In genomic region chr8:86586642-86587041, GRCm38 (mm10) we compare ENCODE assay signal across 11 mouse cellular contexts. TPM values are rescaled to one million over a fixed set of nuclear protein-coding genes. Genes with fewer than 3 reads are reported as not detected.
DNase-seq lines count a peak whose midpoint lies in the region; ATAC-seq and TF ChIP-seq lines count a peak whose summit lies in the region.
"Had no signal": no experiment of that assay in that cellular context is flagged by ENCODE, and none has a peak within 500 bp of the region (broad histone marks: within the 10 kb centered on the region; RNA-seq: fewer than 3 reads in every experiment).

No protein-coding gene starts in this region.

- H3K9ac ChIP-seq in forebrain, embryonic 14.5 days (ENCODE audit: low read length), result no peak overlapping the region
- no peak overlapping the region for H3K9ac ChIP-seq in forebrain, embryonic 15.5 days (replicated peaks)
- H3K9ac ChIP-seq in stomach, postnatal 0 days (ENCODE audit: low read length), result no peak overlapping the region
- H3K9ac ChIP-seq: forebrain, embryonic 13.5 days; liver, embryonic 15.5 days had no signal

- no peaks in the 10 kb centered on the region for H3K36me3 ChIP-seq in forebrain, embryonic 14.5 days (ENCODE audit: control insufficient read depth, insufficient read depth, low read length)
- H3K36me3 ChIP-seq in forebrain, embryonic 15.5 days, result no peaks in the 10 kb centered on the region
- H3K36me3 ChIP-seq in stomach, postnatal 0 days (ENCODE audit: control insufficient read depth, insufficient read depth, low read length), result no peaks in the 10 kb centered on the region
- H3K36me3 ChIP-seq: liver, embryonic 15.5 days had no signal

- no peak overlapping the region for H3K4me2 ChIP-seq in forebrain, embryonic 14.5 days (ENCODE audit: low read length)
- H3K4me2 ChIP-seq in forebrain, embryonic 15.5 days (replicated peaks), result no peak overlapping the region
- H3K4me2 ChIP-seq in stomach, postnatal 0 days (replicated peaks; ENCODE audit: low read depth), result no peak overlapping the region
- H3K4me2 ChIP-seq: forebrain, embryonic 13.5 days; liver, embryonic 15.5 days had no signal

- H3K4me3 ChIP-seq in forebrain, embryonic 14.5 days (ENCODE audit: low read depth, low read length), result no peak overlapping the region
- no peak overlapping the region for H3K4me3 ChIP-seq in forebrain, embryonic 15.5 days
- H3K4me3 ChIP-seq in lung, adult 2 months (replicated peaks; ENCODE audit: extremely low read depth, low read depth, low read length), result no peak overlapping the region
- H3K4me3 ChIP-seq in stomach, postnatal 0 days (ENCODE audit: low read depth, low read length), result no peak overlapping the region
- H3K4me3 ChIP-seq: forebrain, embryonic 13.5 days; liver, embryonic 15.5 days had no signal

- H3K27me3 ChIP-seq in forebrain, embryonic 14.5 days (replicated peaks; ENCODE audit: control insufficient read depth, insufficient read depth, low read length), result no peaks in the 10 kb centered on the region
- no peaks in the 10 kb centered on the region for H3K27me3 ChIP-seq in forebrain, embryonic 15.5 days
- no peaks in the 10 kb centered on the region for H3K27me3 ChIP-seq in stomach, postnatal 0 days (ENCODE audit: control insufficient read depth, insufficient read depth, low read length)
- H3K27me3 ChIP-seq: forebrain, embryonic 13.5 days; liver, embryonic 15.5 days had no signal

- TF ChIP-seq CTCF in lung, adult 2 months (IDR thresholded peaks at IDR 0.05; ENCODE audit: insufficient read depth, low read length), result 0 out of 2 replicates have a peak, but pooled peaks have one; percentile 8
- TF ChIP-seq CTCF in stomach, postnatal 0 days (IDR thresholded peaks at IDR 0.05; ENCODE audit: low read depth), result peak; percentile 50

- no peak overlapping the region for H3K27ac ChIP-seq in forebrain, embryonic 14.5 days (ENCODE audit: low read depth, low read length)
- no peak overlapping the region for H3K27ac ChIP-seq in forebrain, embryonic 15.5 days (replicated peaks)
- no peak overlapping the region for H3K27ac ChIP-seq in stomach, postnatal 0 days (replicated peaks)
- H3K27ac ChIP-seq: forebrain, embryonic 13.5 days; liver, embryonic 15.5 days had no signal

- TF ChIP-seq EP300 in stomach, postnatal 0 days (optimal IDR thresholded peaks at IDR 0.05), result no peak

- WGBS in forebrain, embryonic 14.5 days, result 42% methylated on average over 6 of the region's 6 CpGs
- WGBS in forebrain, embryonic 15.5 days, result 44% methylated on average over 6 of the region's 6 CpGs
- 43% methylated on average over 6 of the region's 6 CpGs for WGBS in lung, adult 2 months
- 39% methylated on average over 6 of the region's 6 CpGs for WGBS in stomach, postnatal 0 days

- no peak for ATAC-seq in forebrain, embryonic 14.5 days
- ATAC-seq in forebrain, embryonic 15.5 days (replicated peaks), result no peak
- no peak for ATAC-seq in stomach, postnatal 0 days (ENCODE audit: low FRiP score, low TSS enrichment)
- no peak for ATAC-seq in erythroid progenitor cell, adult 5-6 weeks (replicated peaks; ENCODE audit: low FRiP score, poor library complexity, severe bottlenecking)
- ATAC-seq: forebrain, embryonic 13.5 days had no signal

- no peaks in the 10 kb centered on the region for H3K9me3 ChIP-seq in forebrain, embryonic 14.5 days (replicated peaks; ENCODE audit: control insufficient read depth, low read length)
- H3K9me3 ChIP-seq in forebrain, embryonic 15.5 days, result no peaks in the 10 kb centered on the region
- H3K9me3 ChIP-seq in stomach, postnatal 0 days (ENCODE audit: control insufficient read depth, low read length), result no peaks in the 10 kb centered on the region
- H3K9me3 ChIP-seq: forebrain, embryonic 13.5 days; liver, embryonic 15.5 days had no signal

- TF ChIP-seq POLR2A in lung, adult 2 months (IDR thresholded peaks at IDR 0.05; ENCODE audit: borderline replicate concordance, extremely low read depth, low read depth, low read length), result no peak

- peak; percentile 20 for DNase-seq in forebrain, embryonic 14.5 days (ENCODE audit: low spot score)
- DNase-seq in lung, adult 2 months, result no peak
- DNase-seq in lung, postnatal 4 days, result no peak
- peak; percentile 11 for DNase-seq in T-cell, adult 2 months (ENCODE audit: low spot score)
- DNase-seq in stomach, postnatal 0 days (ENCODE audit: low spot score), result no peak
- DNase-seq in spleen, postnatal 36 days (ENCODE audit: low spot score in 2 of 2), result no peak

- H3K4me1 ChIP-seq in forebrain, embryonic 14.5 days (ENCODE audit: control insufficient read depth, insufficient read depth, low read length), result no peaks in the 10 kb centered on the region
- no peaks in the 10 kb centered on the region for H3K4me1 ChIP-seq in forebrain, embryonic 15.5 days
- no peaks in the 10 kb centered on the region for H3K4me1 ChIP-seq in lung, adult 2 months (ENCODE audit: control insufficient read depth, insufficient read depth, low read length)
- no peaks in the 10 kb centered on the region for H3K4me1 ChIP-seq in stomach, postnatal 0 days (replicated peaks; ENCODE audit: control insufficient read depth, insufficient read depth)
- H3K4me1 ChIP-seq: forebrain, embryonic 13.5 days; liver, embryonic 15.5 days had no signal

RNA-seq across cellular contexts. Expression of gene Abcc12, which starts 6.2 kb away (rescaled TPM):
- 0.19 and 0.32 TPM in 2 replicates for polyA plus RNA-seq in forebrain, embryonic 14.5 days (2014; fragmentation: Nextera tagmentation; extraction: Ambion mirVana)
- polyA plus RNA-seq in forebrain, embryonic 15.5 days (2015; fragmentation: Nextera tagmentation; extraction: Ambion mirVana), result 0.18 and 0.23 TPM in 2 replicates
- 0.03 and 0.12 TPM in 2 replicates for polyA plus RNA-seq in lung, adult 2 months (2012; rRNA removed)
- polyA plus RNA-seq in stomach, postnatal 0 days (2015; fragmentation: Nextera tagmentation; extraction: Ambion mirVana), result 0.15 and 0.24 TPM in 2 replicates
- not detected in 2 replicates for total RNA-seq in erythroid progenitor cell, adult 5-6 weeks (2015; ENCODE audit: low replicate concordance)
- total RNA-seq in erythroid progenitor cell, adult 5-6 weeks (2017; ENCODE audit: low replicate concordance), result not detected in 2 replicates
- polyA plus RNA-seq: heart, postnatal 0 days; liver, embryonic 15.5 days had no signal

RNA-seq across cellular contexts. Expression of gene Lonp2, which starts 37.2 kb away (rescaled TPM):
- 83.3 and 85.3 TPM in 2 replicates for polyA plus RNA-seq in forebrain, embryonic 14.5 days (2014; fragmentation: Nextera tagmentation; extraction: Ambion mirVana)
- polyA plus RNA-seq in forebrain, embryonic 15.5 days (2015; fragmentation: Nextera tagmentation; extraction: Ambion mirVana), result 87.6 and 88.3 TPM in 2 replicates
- polyA plus RNA-seq in lung, adult 2 months (2012; rRNA removed), result 56.4 and 61.4 TPM in 2 replicates
- 36.2 and 38.4 TPM in 2 replicates for polyA plus RNA-seq in stomach, postnatal 0 days (2015; fragmentation: Nextera tagmentation; extraction: Ambion mirVana)
- 16.9 and 31.9 TPM in 2 replicates for total RNA-seq in erythroid progenitor cell, adult 5-6 weeks (2015; ENCODE audit: low replicate concordance)
- 13.4 and 20.5 TPM in 2 replicates for total RNA-seq in erythroid progenitor cell, adult 5-6 weeks (2017; ENCODE audit: low replicate concordance)

Comparison
In these comparisons a context has a peak if more than half of its experiments do, and no peak if none do; other contexts are left out.
1. DNase-seq: peak in forebrain, embryonic 14.5 days (single experiment) and T-cell, adult 2 months (single experiment); none in lung, adult 2 months (single experiment), lung, postnatal 4 days (0 of 2), stomach, postnatal 0 days (single experiment) and spleen, postnatal 36 days (0 of 2).